Mouse (Mus musculus) ES-E14 (cell line): Measurements from ENCODE around the gene Dnmbp. TPM values are rescaled to one million over a fixed set of nuclear protein-coding genes. Genes with fewer than 3 reads are reported as not detected.

Experiments used
- DNase-seq: peaks from one replicate; pipeline ENCODE4 v3.0.0-alpha.2; 2013; ENCODE audit warnings: low read depth, low spot score
- H3K27ac ChIP-seq: 2 replicates; pipeline ENCODE4 v1.5.1; 2012; ENCODE audit warnings: low read depth, mild to moderate bottlenecking, low read length, moderate library complexity, mixed read lengths; ENCODE audit not compliant: poor library complexity, insufficient read depth, severe bottlenecking
- H3K36me3 ChIP-seq: 2 replicates; pipeline ENCODE4 v1.6.1; 2012; ENCODE audit warnings: mild to moderate bottlenecking, low read length, moderate library complexity, mixed read lengths; ENCODE audit not compliant: control insufficient read depth, poor library complexity, insufficient read depth, severe bottlenecking
- H3K4me1 ChIP-seq, 2 experiments: fragments of 150-350 bp in 1 of 2; sonication (generic) in 1 of 2; 2 replicates each; pipeline ENCODE4 v1.6.1; 2012; ENCODE audit warnings: low read length in 2 of 2, mild to moderate bottlenecking in 1 of 2, mixed read lengths in 1 of 2; ENCODE audit not compliant: control insufficient read depth in 2 of 2, insufficient read depth in 2 of 2, poor library complexity in 1 of 2
- H3K4me3 ChIP-seq, 2 experiments: fragments of 150-350 bp in 1 of 2; sonication (generic) in 1 of 2; 2 replicates each; pipeline ENCODE4 v1.5.1; 2012; ENCODE audit warnings: low read length in 2 of 2, low read depth in 1 of 2, mild to moderate bottlenecking in 1 of 2, mixed read lengths in 1 of 2; ENCODE audit not compliant: insufficient read depth in 1 of 2, poor library complexity in 1 of 2, severe bottlenecking in 1 of 2
- H3K9ac ChIP-seq: 2 replicates; pipeline ENCODE4 v1.6.1; 2012; ENCODE audit warnings: low read depth, mild to moderate bottlenecking, low read length, mixed read lengths; ENCODE audit not compliant: poor library complexity, insufficient read depth, severe bottlenecking
- H3K9me3 ChIP-seq: fragments of 150-350 bp; sonication (generic); 2 replicates; pipeline ENCODE4 v1.6.1; 2012; ENCODE audit warnings: low read depth, mild to moderate bottlenecking, low read length; ENCODE audit not compliant: control insufficient read depth, insufficient read depth
- CHD2 ChIP-seq: IDR thresholded peaks from 2 replicates; pipeline ENCODE4 v1.6.1; 2014; ENCODE audit warnings: mild to moderate bottlenecking, low read depth, low read length, inconsistent platforms
- HCFC1 ChIP-seq: IDR thresholded peaks from 2 replicates; pipeline ENCODE4 v1.6.1; 2012; ENCODE audit warnings: low read length, inconsistent platforms, borderline replicate concordance; ENCODE audit not compliant: insufficient read depth
- MAFK ChIP-seq: IDR thresholded peaks from 2 replicates; pipeline ENCODE4 v1.6.1; 2014; ENCODE audit warnings: mild to moderate bottlenecking, low read depth, low read length, inconsistent platforms; ENCODE audit not compliant: insufficient read depth
- ZC3H11A ChIP-seq: IDR thresholded peaks from 2 replicates; pipeline ENCODE4 v1.6.1; 2012; ENCODE audit warnings: low read depth, mild to moderate bottlenecking, inconsistent platforms, low read length, borderline replicate concordance
- ZNF384 ChIP-seq: IDR thresholded peaks from 2 replicates; pipeline ENCODE4 v1.6.1; 2012; ENCODE audit warnings: low read depth, low read length, inconsistent platforms
- in situ Hi-C, 2 experiments: fragments of 600-800 bp; cut with MboI; formaldehyde crosslinking; loops; one replicate each; pipeline ENCODE4 v1.15.1; 2025; ENCODE audit warnings: low sequenced_read_pairs in 2 of 2, inconsistent platforms in 1 of 2; ENCODE audit not compliant: unreplicated experiment in 2 of 2
- total RNA-seq: library from RNA; depleted of rRNA; stranded (reverse); fragments of 300-350 nt; gene quantifications from 2 replicates; pipeline ENCODE4 v1.2.3, GENCODE M21; 2012

Gene Dnmbp
- total RNA-seq, 1 experiment, result 11.5 TPM

DNA sequence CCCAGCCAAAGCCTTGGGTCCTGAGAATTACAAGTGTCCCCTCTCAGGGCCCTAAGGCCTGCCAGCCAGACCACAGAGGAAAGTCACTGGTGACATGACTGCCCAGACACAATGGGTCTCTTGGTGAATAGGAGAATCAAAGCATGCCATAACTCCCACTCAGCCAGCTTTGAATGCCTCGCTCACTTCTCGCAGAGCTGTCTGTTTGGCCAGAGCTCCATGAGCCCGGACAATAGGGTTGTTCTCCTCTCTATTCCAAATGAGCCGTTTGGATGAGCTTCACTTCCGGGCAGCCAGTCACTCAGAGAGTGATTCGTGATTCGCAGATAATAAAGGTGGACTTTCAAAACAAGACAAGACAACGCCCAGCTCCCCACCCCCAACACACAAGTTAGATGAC is 34.9 kb downstream of the Dnmbp start:
- no peaks in the 10 kb centered on the region for H3K9me3 ChIP-seq
- no peak overlapping the region for H3K27ac ChIP-seq
- no peak overlapping the region for H3K9ac ChIP-seq
- H3K4me1 ChIP-seq, result no peaks in the 10 kb centered on the region; a peak in 1 of 4 replicates
- in situ Hi-C loops, result no loop called here
- TF ChIP-seq HCFC1, result no peak
- TF ChIP-seq ZNF384, result no peak
- no peak for TF ChIP-seq ZC3H11A
- no peak for TF ChIP-seq MAFK
- TF ChIP-seq CHD2, result no peak
- no peak overlapping the region for H3K4me3 ChIP-seq
- DNase-seq, result no peak
- no peaks in the 10 kb centered on the region for H3K36me3 ChIP-seq

DNA sequence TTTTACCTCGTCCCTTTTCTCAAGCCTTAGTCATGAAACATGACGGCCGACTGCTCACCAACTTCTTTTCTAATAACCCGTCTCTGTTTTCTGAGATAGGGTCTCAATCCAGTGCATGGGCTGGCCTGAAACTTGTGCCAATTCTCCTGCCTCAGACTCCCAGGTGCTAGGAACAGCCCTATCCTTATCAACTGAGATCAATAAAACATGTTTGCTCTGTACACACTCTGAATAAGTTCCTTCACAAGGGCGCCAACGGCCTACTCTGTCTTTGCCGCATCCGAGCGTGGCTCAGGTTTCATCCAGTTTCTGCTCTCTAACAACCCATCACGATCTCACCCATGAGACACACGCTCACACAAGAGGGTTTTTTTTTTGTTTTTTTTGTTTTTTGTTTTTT is 35.7 kb downstream of the Dnmbp start:
- no peaks in the 10 kb centered on the region for H3K36me3 ChIP-seq
- no peak overlapping the region for H3K4me3 ChIP-seq
- no peak overlapping the region for H3K9ac ChIP-seq
- no peak for DNase-seq
- in situ Hi-C loops, result no loop called here
- no peaks in the 10 kb centered on the region for H3K9me3 ChIP-seq
- no peak for TF ChIP-seq HCFC1
- no peak for TF ChIP-seq CHD2
- TF ChIP-seq MAFK, result no peak
- TF ChIP-seq ZC3H11A, result no peak
- no peak for TF ChIP-seq ZNF384
- H3K27ac ChIP-seq, result no peak overlapping the region
- H3K4me1 ChIP-seq, result no peaks in the 10 kb centered on the region

DNA sequence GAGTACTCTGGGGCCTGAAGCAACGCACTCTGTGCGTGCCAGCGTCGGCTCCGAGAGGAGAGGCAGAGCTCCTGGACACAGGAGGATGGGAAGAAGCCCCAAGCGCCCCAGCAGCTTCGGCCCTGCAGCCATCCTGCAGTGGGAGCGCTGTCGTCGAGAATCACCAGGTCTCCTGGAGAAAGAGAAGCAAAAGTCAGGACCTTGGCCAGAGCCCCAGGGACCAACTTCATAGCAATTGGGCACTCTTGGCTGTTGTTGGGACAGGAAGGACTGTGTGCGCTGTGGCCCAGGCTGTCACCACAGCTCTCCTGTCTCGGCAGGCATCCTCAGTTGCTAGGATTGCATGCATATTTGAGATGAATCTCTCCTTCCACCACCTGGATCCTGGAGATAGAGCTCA is 37.1 kb downstream of the Dnmbp start:
- no peak overlapping the region for H3K4me3 ChIP-seq
- no peaks in the 10 kb centered on the region for H3K36me3 ChIP-seq
- TF ChIP-seq ZC3H11A, result no peak
- no peak for TF ChIP-seq MAFK
- TF ChIP-seq CHD2, result no peak
- TF ChIP-seq ZNF384, result no peak
- no peak for TF ChIP-seq HCFC1
- no peak overlapping the region for H3K27ac ChIP-seq
- no peak overlapping the region for H3K9ac ChIP-seq
- H3K4me1 ChIP-seq, result peaks cover 0 to 8% of the 10 kb centered on the region in 2 experiments; a peak in 1 of 4 replicates
- in situ Hi-C loops, result no loop called here
- no peak for DNase-seq
- H3K9me3 ChIP-seq, result no peaks in the 10 kb centered on the region

DNA sequence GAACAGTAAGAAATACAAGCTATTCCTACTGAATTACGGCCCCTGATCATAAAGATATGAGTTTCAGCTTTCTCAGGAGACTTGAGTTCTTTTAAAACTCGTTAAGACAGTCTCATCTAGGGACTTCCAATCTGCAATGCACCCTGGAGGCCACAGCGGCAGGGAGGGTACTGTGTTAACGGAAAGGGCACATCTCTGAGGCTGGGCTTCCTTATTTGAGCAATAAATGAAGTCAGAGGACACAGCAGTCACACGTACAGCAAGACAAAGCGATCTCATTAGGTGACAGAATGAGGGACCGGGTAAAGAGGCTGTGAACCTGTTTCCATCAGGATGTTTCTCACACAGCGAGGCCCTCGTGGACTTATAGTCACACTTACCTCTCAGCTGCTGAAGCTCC is 39.3 kb downstream of the Dnmbp start:
- Histone ChIP-seq H3K4me3 (no peak overlapping the region), H3K4me1 (peaks cover 3 to 18% of the 10 kb centered on the region in 2 experiments; a peak in 3 of 4 replicates), H3K36me3 (no peaks in the 10 kb centered on the region), H3K9me3 (no peaks in the 10 kb centered on the region), H3K27ac (no peak overlapping the region), H3K9ac (no peak overlapping the region)
- in situ Hi-C loops, result no loop called here
- no peak for TF ChIP-seq HCFC1
- TF ChIP-seq CHD2, result no peak
- no peak for TF ChIP-seq ZNF384
- no peak for DNase-seq

DNA sequence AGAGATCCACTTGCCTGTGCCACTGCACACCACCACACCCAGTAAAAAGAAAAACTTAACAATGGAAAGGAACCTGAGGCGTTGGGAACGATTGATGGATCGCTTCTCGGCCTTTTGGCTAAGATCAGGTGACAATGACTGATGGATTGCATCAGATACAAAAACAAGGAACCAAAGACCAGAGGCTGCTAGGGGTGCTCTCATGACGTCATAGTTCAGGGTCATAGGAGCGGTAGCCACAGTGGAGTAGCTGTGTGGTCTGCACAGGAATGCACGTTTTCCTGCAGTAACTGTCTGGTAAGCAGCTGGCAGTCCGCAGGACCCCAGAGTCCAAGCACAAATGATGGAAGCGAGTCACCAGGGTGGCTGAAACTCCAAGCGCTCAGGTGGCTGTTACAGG is 41.4 kb downstream of the Dnmbp start:
- Histone ChIP-seq H3K9me3 (no peaks in the 10 kb centered on the region), H3K4me1 (peaks cover 8 to 22% of the 10 kb centered on the region in 2 experiments), H3K9ac (no peak overlapping the region), H3K4me3 (no peak overlapping the region), H3K36me3 (no peaks in the 10 kb centered on the region), H3K27ac (no peak overlapping the region)
- in situ Hi-C loops, result no loop called here
- TF ChIP-seq ZNF384, result no peak
- no peak for TF ChIP-seq ZC3H11A
- no peak for TF ChIP-seq MAFK
- TF ChIP-seq CHD2, result no peak
- TF ChIP-seq HCFC1, result no peak
- no peak for DNase-seq
